Mouse (Mus musculus) intestine, embryonic 16.5 days (tissue): ENCODE results near the gene Ankrd33b. TPM values are rescaled to one million over a fixed set of nuclear protein-coding genes. Genes with fewer than 3 reads are reported as not detected.

ENCODE experiments used
- ATAC-seq: fragments of 200-750 bp; cut with Nextera tagmentation; 2 replicates; pipeline ENCODE4 v1.8.0; 2017; ENCODE audit warnings: moderate TSS enrichment, moderate library complexity
- H3K27ac ChIP-seq: fragments of 300-500 bp; sonication (generic); 2 replicates; pipeline ENCODE4 v1.5.1; 2014; ENCODE audit warnings: mild to moderate bottlenecking, low read length
- H3K27me3 ChIP-seq: fragments of 300-500 bp; sonication (generic); replicated peaks from 2 replicates; pipeline ENCODE4 v1.6.1; 2014; ENCODE audit warnings: low read length, control low read depth, mixed read lengths; ENCODE audit not compliant: control insufficient read depth, insufficient read depth
- H3K36me3 ChIP-seq: fragments of 300-500 bp; sonication (generic); 2 replicates; pipeline ENCODE4 v1.6.1; 2014; ENCODE audit warnings: low read length, control low read depth; ENCODE audit not compliant: control insufficient read depth, insufficient read depth
- H3K4me1 ChIP-seq: fragments of 300-500 bp; sonication (generic); 2 replicates; pipeline ENCODE4 v1.6.1; 2014; ENCODE audit warnings: low read length, control low read depth, mixed read lengths; ENCODE audit not compliant: control insufficient read depth, insufficient read depth
- H3K4me2 ChIP-seq: fragments of 300-500 bp; sonication (generic); 2 replicates; pipeline ENCODE4 v1.6.1; 2014; ENCODE audit warnings: low read depth, low read length, control low read depth
- H3K4me3 ChIP-seq: fragments of 300-500 bp; sonication (generic); 2 replicates; pipeline ENCODE4 v1.5.1; 2014; ENCODE audit warnings: mild to moderate bottlenecking, low read length
- H3K9ac ChIP-seq: fragments of 300-500 bp; sonication (generic); 2 replicates; pipeline ENCODE4 v1.6.1; 2014; ENCODE audit warnings: low read depth, low read length
- H3K9me3 ChIP-seq: fragments of 300-500 bp; sonication (generic); 2 replicates; pipeline ENCODE4 v1.6.1; 2016; ENCODE audit warnings: low read length, control low read depth; ENCODE audit not compliant: control insufficient read depth
- WGBS: fragments of 180-500 bp; shearing (Covaris S2); extraction: QIAGEN DNeasy Blood & Tissue Kit; methylation state at CpG from one replicate; pipeline ENCODE4 v1.1.7; 2014; 5-methylcytosine and 5-hydroxymethylcytosine counted together
- polyA plus RNA-seq: library from polyadenylated mRNA; unstranded; fragments of >200 nt; fragmentation: Nextera tagmentation; extraction: Ambion mirVana; gene quantifications from 2 replicates; pipeline ENCODE4 v1.2.1, GENCODE M21; 2015

Ankrd33b gene
- polyA plus RNA-seq, 1 experiment from 2014 or later, result 0.76 TPM

GRCm38 (mm10) chr15:31379471-31379870 is 11.9 kb upstream of the Ankrd33b start:
- Histone ChIP-seq H3K27ac (no peak overlapping the region), H3K9me3 (no peaks in the 10 kb centered on the region), H3K4me1 (no peaks in the 10 kb centered on the region), H3K9ac (no peak overlapping the region), H3K36me3 (no peaks in the 10 kb centered on the region), H3K4me3 (no peak overlapping the region), H3K4me2 (no peak overlapping the region), H3K27me3 (no peaks in the 10 kb centered on the region)
- ATAC-seq, result no peak
- WGBS, result 91% methylated on average over 3 of the region's 3 CpGs

GRCm38 (mm10) chr15:31375212-31375611 is 7.7 kb upstream of the Ankrd33b start:
- no peak overlapping the region for H3K27ac ChIP-seq
- H3K4me2 ChIP-seq, result no peak overlapping the region
- H3K9ac ChIP-seq, result no peak overlapping the region
- ATAC-seq, result no peak; the same call in 1 of the 2 replicates
- H3K36me3 ChIP-seq, result no peaks in the 10 kb centered on the region
- no peaks in the 10 kb centered on the region for H3K4me1 ChIP-seq
- no peaks in the 10 kb centered on the region for H3K9me3 ChIP-seq
- no peak overlapping the region for H3K4me3 ChIP-seq
- H3K27me3 ChIP-seq, result no peaks in the 10 kb centered on the region
- WGBS, result 22% methylated on average over 4 of the region's 4 CpGs

GRCm38 (mm10) chr15:31369125-31369612 is 1.6 kb upstream of the Ankrd33b start:
- Histone ChIP-seq H3K27me3 (peaks cover 45% of the 10 kb centered on the region), H3K4me2 (no peak overlapping the region)

DNA sequence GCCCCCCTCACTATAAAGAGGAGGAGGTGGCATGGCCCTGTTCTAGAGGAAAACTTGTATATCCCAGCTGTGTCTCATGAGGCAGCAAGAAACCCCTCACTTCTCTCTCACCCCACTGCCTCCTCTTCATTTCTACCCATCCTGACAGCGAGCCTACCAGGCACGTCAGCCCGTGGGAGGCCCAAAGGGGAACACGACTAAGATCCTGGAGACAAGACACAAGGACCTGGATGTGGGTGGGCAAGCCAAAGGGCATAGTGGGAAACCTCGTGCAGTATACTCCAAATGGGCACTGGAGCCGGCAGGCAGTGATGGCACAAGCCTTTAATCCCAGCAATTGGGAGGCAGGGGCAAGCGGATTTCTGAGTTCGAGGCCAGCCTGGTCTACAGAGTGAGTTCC is 1.0 kb upstream of the Ankrd33b start:
- WGBS, result 30% methylated on average over 8 of the region's 8 CpGs
- no peak overlapping the region for H3K4me3 ChIP-seq
- no peak overlapping the region for H3K4me2 ChIP-seq
- ATAC-seq, result no peak
- H3K27ac ChIP-seq, result no peak overlapping the region
- H3K9ac ChIP-seq, result no peak overlapping the region
- peaks cover 45% of the 10 kb centered on the region for H3K27me3 ChIP-seq
- H3K9me3 ChIP-seq, result no peaks in the 10 kb centered on the region
- no peaks in the 10 kb centered on the region for H3K36me3 ChIP-seq
- peaks cover 20% of the 10 kb centered on the region for H3K4me1 ChIP-seq

More at GRCm38 (mm10) chr15:31369125-31369612, 1.6 kb upstream of the Ankrd33b start:
- no peak overlapping the region for H3K4me3 ChIP-seq
- H3K27ac ChIP-seq, result no peak overlapping the region
- no peak overlapping the region for H3K9ac ChIP-seq
- H3K4me1 ChIP-seq, result peaks cover 20% of the 10 kb centered on the region
- ATAC-seq, result no peak
- WGBS, result 17% methylated on average over 12 of the region's 12 CpGs
- H3K9me3 ChIP-seq, result no peaks in the 10 kb centered on the region
- no peaks in the 10 kb centered on the region for H3K36me3 ChIP-seq

GRCm38 (mm10) chr15:31366596-31367480 is 688 bp downstream of the Ankrd33b start:
- H3K4me3 ChIP-seq, result peak overlapping the region; percentile 65
- H3K4me1 ChIP-seq, result peaks cover 20% of the 10 kb centered on the region
- H3K27me3 ChIP-seq, result peaks cover 45% of the 10 kb centered on the region
- H3K9ac ChIP-seq, result peak overlapping the region; percentile 64
- no peaks in the 10 kb centered on the region for H3K36me3 ChIP-seq
- peak; percentile 40 for ATAC-seq
- under 1% methylated on average over 72 of the region's 72 CpGs for whole genome bisulfite sequencing
- H3K4me2 ChIP-seq, result peak overlapping the region; percentile 99
- H3K9me3 ChIP-seq, result no peaks in the 10 kb centered on the region
- no peak overlapping the region for H3K27ac ChIP-seq

GRCm38 (mm10) chr15:31365720-31366591 is 1.6 kb downstream of the Ankrd33b start:
- Histone ChIP-seq H3K9ac (peak overlapping the region; percentile 64; the same call in 1 of the 2 replicates), H3K4me2 (peak overlapping the region; percentile 99), H3K4me1 (peaks cover 20% of the 10 kb centered on the region), H3K27ac (no peak overlapping the region), H3K4me3 (peak overlapping the region; percentile 65), H3K9me3 (no peaks in the 10 kb centered on the region), H3K27me3 (peaks cover 45% of the 10 kb centered on the region), H3K36me3 (no peaks in the 10 kb centered on the region)
- 4% methylated on average over 37 of the region's 37 CpGs for WGBS
- 0 out of 2 replicates have a peak, but pooled peaks have one; percentile 15 for ATAC-seq

GRCm38 (mm10) chr15:31365041-31365719 is 2.3 kb downstream of the Ankrd33b start:
- Histone ChIP-seq H3K9me3 (no peaks in the 10 kb centered on the region), H3K27me3 (peaks cover 45% of the 10 kb centered on the region), H3K9ac (no peak overlapping the region; the same call in 1 of the 2 replicates), H3K4me3 (peak overlapping the region; percentile 65), H3K36me3 (no peaks in the 10 kb centered on the region), H3K27ac (no peak overlapping the region), H3K4me2 (peak overlapping the region; percentile 99), H3K4me1 (peaks cover 20% of the 10 kb centered on the region)
- no peak for ATAC-seq
- WGBS, result 35% methylated on average over 11 of the region's 11 CpGs

DNA sequence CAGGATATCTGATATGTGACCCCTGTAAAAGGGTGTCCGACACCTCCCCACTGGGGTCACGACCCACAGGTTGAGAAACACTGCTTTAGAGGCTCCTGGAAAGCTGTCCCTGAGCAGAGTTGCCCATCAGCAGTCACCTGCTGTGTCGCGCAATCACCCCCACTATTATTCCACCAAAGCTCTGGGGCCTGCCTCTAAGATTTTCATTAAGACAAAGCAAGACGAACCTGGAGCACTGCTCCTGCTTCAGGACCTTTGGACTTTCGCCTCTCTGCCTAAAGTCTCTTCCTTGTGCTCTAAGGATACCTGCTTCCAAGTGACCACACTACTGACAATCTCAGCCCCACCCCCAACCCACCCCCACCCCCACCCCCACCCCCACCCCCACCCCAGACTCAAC is 3.1 kb downstream of the Ankrd33b start:
- Histone ChIP-seq H3K4me2 (no peak overlapping the region), H3K4me3 (no peak overlapping the region), H3K4me1 (peaks cover 20% of the 10 kb centered on the region), H3K9ac (no peak overlapping the region), H3K27me3 (peaks cover 41% of the 10 kb centered on the region), H3K36me3 (no peaks in the 10 kb centered on the region), H3K27ac (no peak overlapping the region), H3K9me3 (no peaks in the 10 kb centered on the region)
- no peak for ATAC-seq
- WGBS, result 64% methylated on average over 6 of the region's 6 CpGs
